Mouse (Mus musculus): Measurements from ENCODE around the gene Matn3. TPM values are rescaled to one million over a fixed set of nuclear protein-coding genes. Genes with fewer than 3 reads are reported as not detected.

Gene Matn3
- polyA plus RNA-seq, 1 experiment from 2014 or later, result 0.15 TPM

DNA sequence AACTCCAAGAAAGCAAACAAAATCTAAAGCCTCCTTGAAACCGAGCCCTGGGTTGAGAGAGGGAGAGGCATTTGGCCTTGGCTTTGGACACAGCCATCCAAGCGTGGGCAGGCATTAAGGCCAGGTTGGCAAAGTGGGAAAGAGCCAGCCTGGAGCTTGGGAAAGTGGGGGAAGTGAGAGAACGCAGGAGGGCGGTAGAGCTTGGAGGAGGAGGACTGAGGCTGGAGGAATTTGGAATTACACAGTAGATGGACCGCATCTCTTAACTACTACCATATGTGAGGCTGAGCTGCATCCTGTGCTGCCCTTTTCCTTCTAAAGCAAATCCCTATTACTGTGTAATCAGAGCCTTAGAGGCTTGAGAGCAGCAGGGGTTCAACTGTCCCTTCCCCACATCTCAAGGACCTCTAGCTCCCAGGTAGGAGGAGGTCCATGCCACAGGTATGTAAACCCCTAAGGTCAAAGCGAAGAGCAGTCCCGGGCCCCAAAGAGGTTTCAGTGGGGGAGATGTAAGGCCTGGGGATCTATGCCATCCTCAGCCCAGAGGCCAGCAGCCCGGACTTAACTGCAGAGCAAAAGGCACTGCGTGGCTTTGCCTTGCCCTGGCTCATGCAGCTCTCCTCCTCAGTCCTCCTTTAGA, 33.9 kb upstream of the Matn3 start:
- H3K4me3 ChIP-seq (replicated peaks; ENCODE audit: low read length), result no peak overlapping the region
- 65% methylated on average over 9 of the region's 9 CpGs for WGBS
- no peak overlapping the region for H3K9ac ChIP-seq (ENCODE audit: low read length)
- H3K27ac ChIP-seq (ENCODE audit: low read length), result peak overlapping the region; percentile 82
- no peaks in the 10 kb centered on the region for H3K27me3 ChIP-seq (ENCODE audit: control insufficient read depth, insufficient read depth, low read length)
- no peak; the same call in 1 of the 2 replicates for ATAC-seq (ENCODE audit: insufficient read depth, low FRiP score)
- H3K36me3 ChIP-seq (ENCODE audit: control insufficient read depth, insufficient read depth, low read length), result no peaks in the 10 kb centered on the region
- H3K4me1 ChIP-seq (ENCODE audit: control insufficient read depth, insufficient read depth, low read length), result peaks cover 28% of the 10 kb centered on the region
- no peak overlapping the region for H3K4me2 ChIP-seq (ENCODE audit: low read depth, low read length)
- no peaks in the 10 kb centered on the region for H3K9me3 ChIP-seq (replicated peaks; ENCODE audit: control insufficient read depth, low read length)

DNA sequence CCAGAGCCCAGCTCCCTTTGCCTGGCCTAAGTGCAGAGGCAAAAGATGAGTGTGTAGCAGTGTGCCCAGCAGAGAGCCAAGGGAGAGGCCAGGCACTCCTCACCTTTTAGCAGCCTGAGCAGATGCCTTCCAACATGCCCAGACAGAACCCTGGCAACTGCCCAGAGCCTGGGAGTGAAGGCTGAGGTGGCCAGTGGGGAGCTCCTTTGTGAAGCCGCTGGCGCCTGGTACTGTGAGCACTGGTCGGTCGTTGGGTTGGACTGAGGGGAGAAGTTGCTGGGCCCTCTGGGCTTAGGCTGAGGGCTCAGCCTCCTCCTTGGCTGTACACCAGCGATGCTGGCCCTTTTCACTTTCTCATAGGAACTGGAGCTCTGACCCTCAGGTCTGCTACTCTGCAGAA, 31.4 kb upstream of the Matn3 start:
- no peak overlapping the region for H3K4me2 ChIP-seq (ENCODE audit: low read depth, low read length)
- no peak for ATAC-seq (ENCODE audit: insufficient read depth, low FRiP score)
- H3K36me3 ChIP-seq (ENCODE audit: control insufficient read depth, insufficient read depth, low read length), result no peaks in the 10 kb centered on the region
- peaks cover 33% of the 10 kb centered on the region for H3K4me1 ChIP-seq (ENCODE audit: control insufficient read depth, insufficient read depth, low read length)
- no peaks in the 10 kb centered on the region for H3K27me3 ChIP-seq (ENCODE audit: control insufficient read depth, insufficient read depth, low read length)
- 53% methylated on average over 5 of the region's 5 CpGs for WGBS
- H3K4me3 ChIP-seq (replicated peaks; ENCODE audit: low read length), result no peak overlapping the region
- peak overlapping the region; percentile 73 for H3K27ac ChIP-seq (ENCODE audit: low read length)
- H3K9me3 ChIP-seq (replicated peaks; ENCODE audit: control insufficient read depth, low read length), result no peaks in the 10 kb centered on the region
- peak overlapping the region; percentile 36 for H3K9ac ChIP-seq (ENCODE audit: low read length)

DNA sequence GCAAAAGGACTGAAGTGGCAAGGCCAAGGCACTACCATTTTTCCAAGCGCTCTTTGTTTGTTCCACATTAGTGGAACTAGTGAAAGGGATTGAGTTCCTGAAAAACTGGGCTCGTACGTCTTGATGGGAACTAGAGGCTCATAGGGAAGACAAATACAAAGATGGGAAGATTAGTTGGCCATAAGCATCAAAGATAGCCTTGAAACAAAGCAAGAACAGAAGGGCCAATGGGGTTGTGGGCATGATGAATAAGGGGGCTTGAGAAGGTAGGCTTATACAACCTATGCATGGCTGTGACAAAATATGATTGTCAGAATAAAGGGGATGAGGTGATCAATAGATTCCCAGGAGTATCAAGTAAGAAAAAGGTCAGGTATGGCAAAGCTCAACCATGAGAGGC, 28.5 kb upstream of the Matn3 start:
- Histone ChIP-seq H3K27ac (ENCODE audit: low read length) (no peak overlapping the region), H3K4me2 (ENCODE audit: low read depth, low read length) (no peak overlapping the region), H3K27me3 (ENCODE audit: control insufficient read depth, insufficient read depth, low read length) (no peaks in the 10 kb centered on the region), H3K4me1 (ENCODE audit: control insufficient read depth, insufficient read depth, low read length) (peaks cover 27% of the 10 kb centered on the region), H3K36me3 (ENCODE audit: control insufficient read depth, insufficient read depth, low read length) (no peaks in the 10 kb centered on the region), H3K9me3 (replicated peaks; ENCODE audit: control insufficient read depth, low read length) (no peaks in the 10 kb centered on the region), H3K9ac (ENCODE audit: low read length) (no peak overlapping the region), H3K4me3 (replicated peaks; ENCODE audit: low read length) (no peak overlapping the region)
- ATAC-seq (ENCODE audit: insufficient read depth, low FRiP score), result no peak
- 86% methylated on average over 3 of the region's 3 CpGs for WGBS

DNA sequence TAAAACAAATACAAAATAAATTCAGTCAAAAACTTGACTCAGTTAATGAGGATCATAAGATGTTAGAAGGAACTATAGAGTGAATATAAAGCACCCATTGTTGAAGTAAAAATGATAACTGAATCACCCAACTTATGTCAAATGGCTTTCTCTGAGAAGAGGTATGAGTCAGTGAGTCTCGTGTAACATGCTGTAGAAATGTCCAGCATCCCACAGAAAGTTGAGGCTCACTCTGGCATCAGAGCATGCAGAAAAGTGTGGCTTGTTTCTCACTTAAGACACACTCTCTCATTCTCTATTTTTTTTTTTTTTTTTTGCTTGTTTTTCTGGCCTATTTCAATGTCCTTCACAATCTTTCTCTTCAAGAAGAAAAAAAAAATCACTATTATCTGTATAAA, 26.7 kb upstream of the Matn3 start:
- WGBS, result 12% methylated on average over 1 of the region's 1 CpGs
- ATAC-seq (ENCODE audit: insufficient read depth, low FRiP score), result no peak
- H3K27me3 ChIP-seq (ENCODE audit: control insufficient read depth, insufficient read depth, low read length), result no peaks in the 10 kb centered on the region

DNA sequence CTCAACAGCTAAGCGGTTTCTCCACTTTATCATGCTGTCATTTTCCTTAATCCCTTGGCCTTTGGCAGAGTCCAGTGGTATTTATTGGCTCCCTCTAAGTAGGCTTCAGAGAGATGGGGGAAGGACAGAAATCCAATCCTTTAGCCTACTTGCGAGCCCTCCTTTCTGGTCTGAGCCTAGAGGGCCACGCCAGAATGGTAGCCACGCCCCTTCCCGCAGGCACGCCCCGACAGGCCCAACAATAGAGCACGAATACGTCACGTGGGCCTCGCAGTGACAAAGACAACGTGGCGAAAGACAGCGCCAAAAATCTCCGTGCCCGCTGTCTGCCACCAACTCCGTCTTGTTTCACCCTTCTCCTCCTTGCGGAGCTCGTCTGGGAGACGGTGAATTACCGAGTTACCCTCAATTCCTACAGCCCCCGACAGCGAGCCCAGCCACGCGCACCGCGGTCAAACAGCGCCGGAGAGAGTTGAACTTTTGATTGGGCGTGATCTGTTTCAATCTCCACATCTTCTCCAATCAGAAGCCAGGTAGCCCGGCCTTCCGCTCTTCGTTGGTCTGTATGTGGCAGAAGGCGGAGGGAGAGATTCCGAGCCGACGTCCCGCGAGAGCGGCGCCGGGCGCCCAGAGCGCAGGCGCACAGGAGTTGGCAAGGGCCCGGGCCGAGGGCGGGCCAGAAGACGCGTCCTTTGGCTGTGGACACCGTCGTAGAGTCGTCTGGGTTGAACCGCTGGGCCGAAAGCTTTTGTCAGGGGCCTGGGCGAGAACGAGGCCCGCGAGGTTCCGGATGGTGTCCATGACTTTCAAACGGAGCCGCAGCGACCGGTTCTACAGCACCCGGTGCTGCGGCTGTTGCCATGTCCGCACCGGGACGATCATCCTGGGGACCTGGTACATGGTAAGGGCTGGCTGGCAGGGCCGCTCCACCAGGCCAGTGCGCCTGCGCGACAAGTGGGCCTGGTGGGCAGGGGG, 26.0 kb upstream of the Matn3 start, which contains the start of gene Laptm4a:
Gene Laptm4a (plus strand): TSS at position 271 of the 975 bp plus-strand sequence.
- H3K27ac ChIP-seq (ENCODE audit: low read length), result peak within 1 kb of the TSS; percentile 99
- peak within 1 kb of the TSS; percentile 81 for H3K9ac ChIP-seq (ENCODE audit: low read length)
- H3K36me3 ChIP-seq (ENCODE audit: control insufficient read depth, insufficient read depth, low read length), result no peaks in the 10 kb centered on the region
- H3K4me2 ChIP-seq (ENCODE audit: low read depth, low read length), result peak within 1 kb of the TSS; percentile 62
- H3K4me3 ChIP-seq (replicated peaks; ENCODE audit: low read length), result peak within 1 kb of the TSS; percentile 69
- WGBS, result under 1% methylated on average over 73 of the region's 73 CpGs
- H3K9me3 ChIP-seq (replicated peaks; ENCODE audit: control insufficient read depth, low read length), result no peaks in the 10 kb centered on the region
- H3K4me1 ChIP-seq (ENCODE audit: control insufficient read depth, insufficient read depth, low read length), result peaks cover 26% of the 10 kb centered on the region
- no peaks in the 10 kb centered on the region for H3K27me3 ChIP-seq (ENCODE audit: control insufficient read depth, insufficient read depth, low read length)
- ATAC-seq (ENCODE audit: insufficient read depth, low FRiP score), result peak; percentile 98

More for the DNA sequence above, 26.7 kb upstream of the Matn3 start:
- Histone ChIP-seq H3K27ac (ENCODE audit: low read length) (peak overlapping the region; percentile 99), H3K9me3 (replicated peaks; ENCODE audit: control insufficient read depth, low read length) (no peaks in the 10 kb centered on the region), H3K36me3 (ENCODE audit: control insufficient read depth, insufficient read depth, low read length) (no peaks in the 10 kb centered on the region), H3K4me2 (ENCODE audit: low read depth, low read length) (peak overlapping the region; percentile 56), H3K4me1 (ENCODE audit: control insufficient read depth, insufficient read depth, low read length) (peaks cover 32% of the 10 kb centered on the region), H3K4me3 (replicated peaks; ENCODE audit: low read length) (peak overlapping the region; percentile 69), H3K9ac (ENCODE audit: low read length) (peak overlapping the region; percentile 81; the same call in 1 of the 2 replicates)

DNA sequence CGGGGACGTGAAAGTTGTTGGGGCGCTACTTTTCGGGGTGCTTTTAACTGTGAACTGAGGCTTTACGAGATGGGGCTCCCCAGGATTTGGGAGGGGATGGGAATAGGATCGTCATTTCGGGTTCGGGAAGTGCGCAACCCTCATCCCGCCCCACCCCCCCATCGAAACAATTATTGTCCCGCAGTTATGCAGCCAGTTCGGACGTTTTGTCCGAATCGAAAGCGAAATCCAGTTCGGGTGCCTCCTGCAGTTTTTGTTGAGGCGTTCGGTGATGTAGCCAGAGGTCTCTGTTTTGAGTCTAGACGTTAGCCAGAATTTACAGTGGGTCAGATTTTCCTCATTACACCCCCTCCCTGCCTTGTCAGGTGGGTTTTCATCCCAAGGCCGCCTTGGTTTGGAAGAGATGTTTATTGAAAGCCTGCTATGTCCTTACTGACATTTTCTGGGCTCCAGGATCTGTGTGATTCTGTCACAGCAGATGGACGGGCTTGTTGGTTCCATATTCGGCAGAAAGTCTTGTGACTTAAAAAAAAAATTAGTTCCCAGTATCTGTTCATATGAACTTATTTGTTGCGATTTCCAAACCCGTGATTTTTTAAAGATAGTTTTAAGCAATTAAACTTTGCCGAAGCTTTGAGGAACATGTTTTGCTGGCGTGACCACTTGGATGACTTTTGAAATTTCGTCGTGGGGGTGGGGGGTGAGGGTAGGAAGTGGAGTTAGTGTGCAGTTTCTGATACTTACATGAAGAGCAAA, 25.2 kb upstream of the Matn3 start:
- Histone ChIP-seq H3K4me2 (ENCODE audit: low read depth, low read length) (peak overlapping the region; percentile 62), H3K9me3 (replicated peaks; ENCODE audit: control insufficient read depth, low read length) (no peaks in the 10 kb centered on the region), H3K27ac (ENCODE audit: low read length) (peak overlapping the region; percentile 99), H3K4me3 (replicated peaks; ENCODE audit: low read length) (peak overlapping the region; percentile 69), H3K9ac (ENCODE audit: low read length) (peak overlapping the region; percentile 79), H3K4me1 (ENCODE audit: control insufficient read depth, insufficient read depth, low read length) (peaks cover 32% of the 10 kb centered on the region), H3K27me3 (ENCODE audit: control insufficient read depth, insufficient read depth, low read length) (no peaks in the 10 kb centered on the region), H3K36me3 (ENCODE audit: control insufficient read depth, insufficient read depth, low read length) (no peaks in the 10 kb centered on the region)
- under 1% methylated on average over 30 of the region's 30 CpGs for WGBS
- no peak for ATAC-seq (ENCODE audit: insufficient read depth, low FRiP score)

DNA sequence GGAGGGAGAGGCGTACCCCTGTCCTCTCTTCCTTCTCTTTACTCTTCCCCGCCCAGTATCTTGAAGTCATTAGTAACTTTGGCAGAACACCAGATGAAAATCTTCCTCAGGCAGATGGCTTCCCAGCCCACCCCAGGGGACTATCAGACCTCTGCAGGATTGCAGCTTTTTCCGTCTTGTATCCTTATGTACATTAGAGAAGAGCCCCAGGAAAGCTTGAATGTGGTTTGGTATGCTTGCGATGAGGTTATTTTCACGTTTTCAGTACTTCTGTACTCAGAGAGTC, 24.7 kb upstream of the Matn3 start:
- ATAC-seq (ENCODE audit: insufficient read depth, low FRiP score), result no peak
- no peaks in the 10 kb centered on the region for H3K9me3 ChIP-seq (replicated peaks; ENCODE audit: control insufficient read depth, low read length)
- peak overlapping the region; percentile 62 for H3K4me2 ChIP-seq (ENCODE audit: low read depth, low read length)
- no peaks in the 10 kb centered on the region for H3K36me3 ChIP-seq (ENCODE audit: control insufficient read depth, insufficient read depth, low read length)
- peaks cover 34% of the 10 kb centered on the region for H3K4me1 ChIP-seq (ENCODE audit: control insufficient read depth, insufficient read depth, low read length)
- peak overlapping the region; percentile 79 for H3K9ac ChIP-seq (ENCODE audit: low read length)
- H3K4me3 ChIP-seq (replicated peaks; ENCODE audit: low read length), result peak overlapping the region; percentile 69
- H3K27me3 ChIP-seq (ENCODE audit: control insufficient read depth, insufficient read depth, low read length), result no peaks in the 10 kb centered on the region
- H3K27ac ChIP-seq (ENCODE audit: low read length), result peak overlapping the region; percentile 99
- 11% methylated on average over 5 of the region's 5 CpGs for WGBS

DNA sequence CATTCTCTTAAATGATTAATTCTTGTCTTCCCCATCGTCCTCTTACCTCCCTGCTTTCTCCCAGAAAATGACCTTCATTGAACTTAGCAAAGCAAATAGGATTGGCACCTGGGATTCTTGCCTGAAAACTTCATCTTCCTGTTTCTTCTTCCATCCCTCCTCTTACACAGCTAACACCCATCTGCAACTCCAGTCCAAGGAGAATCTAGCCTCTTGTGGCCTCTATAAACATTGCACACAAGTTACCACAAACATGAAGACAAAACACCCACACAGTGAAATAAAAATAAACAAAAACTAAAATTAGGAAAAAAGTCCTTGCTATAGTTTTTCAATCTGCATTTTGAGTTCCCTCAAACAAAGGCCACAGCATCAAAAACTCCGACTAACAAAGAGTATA, 24.1 kb upstream of the Matn3 start:
- Histone ChIP-seq H3K4me1 (ENCODE audit: control insufficient read depth, insufficient read depth, low read length) (peaks cover 32% of the 10 kb centered on the region), H3K27me3 (ENCODE audit: control insufficient read depth, insufficient read depth, low read length) (no peaks in the 10 kb centered on the region), H3K9me3 (replicated peaks; ENCODE audit: control insufficient read depth, low read length) (no peaks in the 10 kb centered on the region), H3K9ac (ENCODE audit: low read length) (peak overlapping the region; percentile 79; the same call in 1 of the 2 replicates), H3K4me3 (replicated peaks; ENCODE audit: low read length) (peak overlapping the region; percentile 69), H3K36me3 (ENCODE audit: control insufficient read depth, insufficient read depth, low read length) (no peaks in the 10 kb centered on the region), H3K4me2 (ENCODE audit: low read depth, low read length) (peak overlapping the region; percentile 62), H3K27ac (ENCODE audit: low read length) (peak overlapping the region; percentile 99; the same call in 1 of the 2 replicates)
- 39% methylated on average over 2 of the region's 2 CpGs for WGBS
- ATAC-seq (ENCODE audit: insufficient read depth, low FRiP score), result no peak
